ENCODE assay signal across 27 mouse cellular contexts in genomic region chr7:128452731-128453130, GRCm38 (mm10).
"Had no signal": no experiment of that assay in that cellular context is flagged by ENCODE, and none has a peak within 500 bp of the region (broad histone marks: within the 10 kb centered on the region; RNA-seq: fewer than 3 reads in every experiment).

No protein-coding gene starts in this region.

- H3K4me1 ChIP-seq: embryonic facial prominence, embryonic 12.5 days had no signal

- H3K27ac ChIP-seq: embryonic facial prominence, embryonic 10.5 days; embryonic facial prominence, embryonic 12.5 days; embryonic facial prominence, embryonic 13.5 days; embryonic facial prominence, embryonic 15.5 days; forebrain, embryonic 10.5 days; forebrain, embryonic 12.5 days; forebrain, embryonic 13.5 days; forebrain, embryonic 15.5 days; gastrocnemius, adult 2 months; heart, adult 2 months; heart, embryonic 10.5 days had no signal

- ATAC-seq: forebrain, embryonic 13.5 days; forebrain, embryonic 15.5 days; forebrain, embryonic 16.5 days; forebrain, postnatal 0 days had no signal

- H3K9ac ChIP-seq: embryonic facial prominence, embryonic 12.5 days; embryonic facial prominence, embryonic 13.5 days; embryonic facial prominence, embryonic 15.5 days; forebrain, embryonic 12.5 days; forebrain, embryonic 13.5 days; forebrain, embryonic 15.5 days; forebrain, postnatal 0 days had no signal

- H3K27me3 ChIP-seq: embryonic facial prominence, embryonic 12.5 days; embryonic facial prominence, embryonic 13.5 days; embryonic facial prominence, embryonic 15.5 days; forebrain, embryonic 12.5 days; forebrain, embryonic 13.5 days; forebrain, embryonic 15.5 days had no signal

- DNase-seq: cerebellum, adult 9-10 months; cerebellum, adult 9-11 months; cerebellum, postnatal 10 days; cerebellum, postnatal 14 days; cerebellum, postnatal 25 days; cerebellum, postnatal 36 days; embryo, embryonic 11 days; forebrain, postnatal 0 days; gastrocnemius, adult 2 months; gastrocnemius, postnatal 10 days; gastrocnemius, postnatal 14 days; gastrocnemius, postnatal 25 days; gastrocnemius, postnatal 36 days; heart, adult 11 months; heart, adult 18-20 months; heart, adult 2 months had no signal

- H3K9me3 ChIP-seq: embryonic facial prominence, embryonic 10.5 days; embryonic facial prominence, embryonic 12.5 days; embryonic facial prominence, embryonic 13.5 days; embryonic facial prominence, embryonic 15.5 days; forebrain, embryonic 10.5 days; forebrain, embryonic 12.5 days; forebrain, embryonic 13.5 days; forebrain, embryonic 15.5 days; heart, embryonic 10.5 days had no signal

- H3K4me3 ChIP-seq: embryonic facial prominence, embryonic 10.5 days; embryonic facial prominence, embryonic 12.5 days; embryonic facial prominence, embryonic 13.5 days; embryonic facial prominence, embryonic 15.5 days; erythroblast, embryonic 14.5 days; forebrain, embryonic 10.5 days; forebrain, embryonic 12.5 days; forebrain, embryonic 13.5 days; forebrain, embryonic 15.5 days; gastrocnemius, adult 2 months; heart, adult 2 months; heart, embryonic 10.5 days had no signal

- H3K4me2 ChIP-seq: embryonic facial prominence, embryonic 12.5 days; embryonic facial prominence, embryonic 13.5 days; embryonic facial prominence, embryonic 15.5 days; forebrain, embryonic 12.5 days; forebrain, embryonic 13.5 days; forebrain, embryonic 15.5 days had no signal
